Comparison of ENCODE assay signal across 9 mouse cellular contexts in the genomic region with DNA sequence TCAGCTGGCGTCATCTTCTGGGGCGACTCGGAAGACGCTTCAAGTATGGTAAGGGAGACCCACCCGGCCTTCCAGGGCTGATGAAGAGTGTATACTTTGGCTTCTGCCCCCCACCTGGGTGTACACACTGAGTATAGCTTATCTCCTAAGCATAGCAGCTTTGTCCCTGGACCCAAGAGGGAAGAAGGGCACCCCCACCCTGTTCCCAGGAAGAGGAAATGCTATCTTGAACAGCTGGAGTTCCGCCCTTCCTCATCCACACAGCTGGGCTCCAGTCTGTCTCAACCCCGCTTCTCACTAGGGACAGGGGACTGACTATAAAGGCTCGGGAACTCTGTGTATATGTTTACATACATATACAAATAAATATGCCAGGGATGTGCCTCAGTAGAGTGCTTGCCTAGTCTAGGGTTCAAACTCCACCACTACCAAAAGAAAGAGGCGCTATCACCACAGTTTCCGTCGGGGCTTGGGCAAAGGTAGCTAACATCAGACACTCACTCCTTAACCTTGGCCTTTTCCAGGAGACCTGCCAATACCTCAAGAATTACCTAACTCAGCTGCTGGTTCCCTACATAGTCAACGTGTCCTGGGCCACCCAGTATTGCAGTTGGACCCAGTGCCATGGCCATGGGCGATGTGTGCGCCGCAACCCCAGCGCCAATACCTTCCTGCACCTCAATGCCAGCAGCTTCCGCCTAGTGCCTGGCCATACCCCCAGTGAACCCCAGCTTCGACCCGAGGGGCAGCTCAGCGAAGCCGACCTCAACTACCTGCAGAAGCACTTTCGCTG. TPM values are rescaled to one million over a fixed set of nuclear protein-coding genes. Genes with fewer than 3 reads are reported as not detected.
DNase-seq lines count a peak whose midpoint lies in the region; ATAC-seq lines count a peak whose summit lies in the region.
"Had no signal": no experiment of that assay in that cellular context is flagged by ENCODE, and none has a peak within 500 bp of the region (broad histone marks: within the 10 kb centered on the region; RNA-seq: fewer than 3 reads in every experiment).

No protein-coding gene starts in this region.

- H3K27me3 ChIP-seq in heart, embryonic 10.5 days (ENCODE audit: insufficient read depth, poor library complexity, severe bottlenecking): no peaks in the 10 kb centered on the region
- H3K27me3 ChIP-seq in embryonic facial prominence, embryonic 13.5 days: no peaks in the 10 kb centered on the region
- H3K27me3 ChIP-seq in limb, embryonic 12.5 days: no peaks in the 10 kb centered on the region
- H3K27me3 ChIP-seq in midbrain, embryonic 12.5 days: no peaks in the 10 kb centered on the region

- no peaks in the 10 kb centered on the region for H3K9me3 ChIP-seq in heart, embryonic 10.5 days
- H3K9me3 ChIP-seq in embryonic facial prominence, embryonic 13.5 days: no peaks in the 10 kb centered on the region
- no peaks in the 10 kb centered on the region for H3K9me3 ChIP-seq in limb, embryonic 12.5 days
- no peaks in the 10 kb centered on the region for H3K9me3 ChIP-seq in midbrain, embryonic 12.5 days

- H3K4me2 ChIP-seq in embryonic facial prominence, embryonic 13.5 days: peak overlapping the region; percentile 88
- H3K4me2 ChIP-seq in limb, embryonic 12.5 days: peak overlapping the region; percentile 96
- peak overlapping the region; percentile 95 for H3K4me2 ChIP-seq in midbrain, embryonic 12.5 days (replicated peaks)

- ATAC-seq in embryonic facial prominence, embryonic 13.5 days (ENCODE audit: insufficient number of reproducible peaks, insufficient read depth, low FRiP score, low TSS enrichment, low read depth): no peak
- ATAC-seq in limb, embryonic 12.5 days (ENCODE audit: insufficient number of reproducible peaks, insufficient read depth, low FRiP score, low TSS enrichment, low read depth): no peak
- ATAC-seq in midbrain, embryonic 12.5 days (ENCODE audit: low FRiP score, low read depth): no peak

- no peak for DNase-seq in heart, embryonic 10.5 days (ENCODE audit: low spot score)
- no peak for DNase-seq in heart, postnatal 25 days (ENCODE audit: low spot score)
- DNase-seq in embryo, embryonic 9.5 days (ENCODE audit: extremely low spot score): no peak
- no peak for DNase-seq in left cerebral cortex, postnatal 25 days (ENCODE audit: low spot score in 2 of 2)
- no peak for DNase-seq in cerebellum, postnatal 14 days
- DNase-seq: adrenal gland, postnatal 25 days had no signal

- H3K4me1 ChIP-seq in heart, embryonic 10.5 days: peaks cover 60% of the 10 kb centered on the region
- H3K4me1 ChIP-seq in embryonic facial prominence, embryonic 13.5 days: peaks cover 50% of the 10 kb centered on the region
- peaks cover 46% of the 10 kb centered on the region for H3K4me1 ChIP-seq in limb, embryonic 12.5 days (replicated peaks)
- H3K4me1 ChIP-seq in midbrain, embryonic 12.5 days: peaks cover 39% of the 10 kb centered on the region

- peak overlapping the region; percentile 97; the same call in 1 of the 2 replicates for H3K27ac ChIP-seq in heart, embryonic 10.5 days
- H3K27ac ChIP-seq in embryonic facial prominence, embryonic 13.5 days: no peak overlapping the region
- no peak overlapping the region for H3K27ac ChIP-seq in limb, embryonic 12.5 days
- H3K27ac ChIP-seq in midbrain, embryonic 12.5 days (replicated peaks): no peak overlapping the region

- 88% methylated on average over 22 of the region's 22 CpGs for WGBS in heart, embryonic 10.5 days
- 95% methylated on average over 22 of the region's 22 CpGs for WGBS in embryonic facial prominence, embryonic 13.5 days
- 96% methylated on average over 22 of the region's 22 CpGs for WGBS in limb, embryonic 12.5 days
- 96% methylated on average over 22 of the region's 22 CpGs for WGBS in midbrain, embryonic 12.5 days

- H3K36me3 ChIP-seq in heart, embryonic 10.5 days: peaks cover 44% of the 10 kb centered on the region
- H3K36me3 ChIP-seq in embryonic facial prominence, embryonic 13.5 days: peaks cover 42% of the 10 kb centered on the region
- H3K36me3 ChIP-seq in limb, embryonic 12.5 days: peaks cover 47% of the 10 kb centered on the region
- H3K36me3 ChIP-seq in midbrain, embryonic 12.5 days: peaks cover 45% of the 10 kb centered on the region

- 0 out of 2 replicates have a peak overlapping the region, but pooled peaks have one; percentile 40 for H3K9ac ChIP-seq in embryonic facial prominence, embryonic 13.5 days
- no peak overlapping the region for H3K9ac ChIP-seq in limb, embryonic 12.5 days (replicated peaks)
- H3K9ac ChIP-seq in midbrain, embryonic 12.5 days (replicated peaks): no peak overlapping the region; the same call in 1 of the 2 replicates

- intact Hi-C loops in heart, postnatal 25 days (cut with DNase I): no loop called here
- intact Hi-C loops in left cerebral cortex, postnatal 25 days (cut with DNase I): no loop called here

- H3K4me3 ChIP-seq in heart, embryonic 10.5 days: peak overlapping the region; percentile 81
- peak overlapping the region; percentile 83; the same call in 1 of the 2 replicates for H3K4me3 ChIP-seq in embryonic facial prominence, embryonic 13.5 days
- H3K4me3 ChIP-seq in limb, embryonic 12.5 days (replicated peaks): 0 out of 2 replicates have a peak overlapping the region, but pooled peaks have one; percentile 81
- H3K4me3 ChIP-seq in midbrain, embryonic 12.5 days: 0 out of 2 replicates have a peak overlapping the region, but pooled peaks have one; percentile 3

RNA-seq across cellular contexts. Expression of gene Hyal2, which starts 4.0 kb away (rescaled TPM):
- polyA plus RNA-seq in heart, embryonic 10.5 days (2016; fragmentation: Nextera tagmentation; extraction: Ambion mirVana): 116 and 128 TPM in 2 replicates
- total RNA-seq in heart, postnatal 25 days (2021): 10 to 100 TPM; 35.4 to 36.2 TPM
- polyA plus RNA-seq in embryonic facial prominence, embryonic 13.5 days (2015; fragmentation: Nextera tagmentation; extraction: Ambion mirVana): 118 TPM in 2 replicates
- 127 and 128 TPM in 2 replicates for polyA plus RNA-seq in limb, embryonic 12.5 days (2016; fragmentation: Nextera tagmentation; extraction: Ambion mirVana)
- 112 and 116 TPM in 2 replicates for polyA plus RNA-seq in midbrain, embryonic 12.5 days (2016; fragmentation: Nextera tagmentation; extraction: Ambion mirVana)
- 10 to 100 TPM in 1 of 2 experiments, 1 to 10 TPM in 1; 9.3 to 10.1 TPM for total RNA-seq in left cerebral cortex, postnatal 25 days (2021)

RNA-seq across cellular contexts. Expression of gene Hyal1, which starts 5.0 kb away (rescaled TPM):
- polyA plus RNA-seq in heart, embryonic 10.5 days (2016; fragmentation: Nextera tagmentation; extraction: Ambion mirVana): 4.9 and 6.8 TPM in 2 replicates
- 1 to 10 TPM; 5.3 TPM for total RNA-seq in heart, postnatal 25 days (2021)
- 13.8 and 15.0 TPM in 2 replicates for polyA plus RNA-seq in embryonic facial prominence, embryonic 13.5 days (2015; fragmentation: Nextera tagmentation; extraction: Ambion mirVana)
- polyA plus RNA-seq in limb, embryonic 12.5 days (2016; fragmentation: Nextera tagmentation; extraction: Ambion mirVana): 13.7 and 14.9 TPM in 2 replicates
- polyA plus RNA-seq in midbrain, embryonic 12.5 days (2016; fragmentation: Nextera tagmentation; extraction: Ambion mirVana): 9.0 and 10.1 TPM in 2 replicates
- total RNA-seq in left cerebral cortex, postnatal 25 days (2021): 1 to 10 TPM; 5.0 to 7.4 TPM

RNA-seq across cellular contexts. Expression of gene Naa80, which starts 7.0 kb away (rescaled TPM):
- 14.8 and 15.3 TPM in 2 replicates for polyA plus RNA-seq in heart, embryonic 10.5 days (2016; fragmentation: Nextera tagmentation; extraction: Ambion mirVana)
- 10 to 100 TPM; 14.0 to 18.4 TPM for total RNA-seq in heart, postnatal 25 days (2021)
- polyA plus RNA-seq in embryonic facial prominence, embryonic 13.5 days (2015; fragmentation: Nextera tagmentation; extraction: Ambion mirVana): 21.8 and 22.5 TPM in 2 replicates
- polyA plus RNA-seq in limb, embryonic 12.5 days (2016; fragmentation: Nextera tagmentation; extraction: Ambion mirVana): 14.3 and 16.1 TPM in 2 replicates
- 14.5 and 14.7 TPM in 2 replicates for polyA plus RNA-seq in midbrain, embryonic 12.5 days (2016; fragmentation: Nextera tagmentation; extraction: Ambion mirVana)
- 10 to 100 TPM; 10.8 to 11.3 TPM for total RNA-seq in left cerebral cortex, postnatal 25 days (2021)

RNA-seq across cellular contexts. Expression of gene Tusc2, which starts 8.7 kb away (rescaled TPM):
- 64.7 and 70.0 TPM in 2 replicates for polyA plus RNA-seq in heart, embryonic 10.5 days (2016; fragmentation: Nextera tagmentation; extraction: Ambion mirVana)
- total RNA-seq in heart, postnatal 25 days (2021): 10 to 100 TPM; 28.6 to 30.4 TPM
- polyA plus RNA-seq in embryonic facial prominence, embryonic 13.5 days (2015; fragmentation: Nextera tagmentation; extraction: Ambion mirVana): 35.9 and 42.9 TPM in 2 replicates
- polyA plus RNA-seq in limb, embryonic 12.5 days (2016; fragmentation: Nextera tagmentation; extraction: Ambion mirVana): 50.6 and 52.6 TPM in 2 replicates
- polyA plus RNA-seq in midbrain, embryonic 12.5 days (2016; fragmentation: Nextera tagmentation; extraction: Ambion mirVana): 90.1 and 95.0 TPM in 2 replicates
- total RNA-seq in left cerebral cortex, postnatal 25 days (2021): 10 to 100 TPM; 86.5 to 94.7 TPM

RNA-seq across cellular contexts. Expression of gene Hyal3, which starts 8.9 kb away (rescaled TPM):
- 0.36 and 0.70 TPM in 2 replicates for polyA plus RNA-seq in heart, embryonic 10.5 days (2016; fragmentation: Nextera tagmentation; extraction: Ambion mirVana)
- under 1 TPM; 0.45 to 0.62 TPM for total RNA-seq in heart, postnatal 25 days (2021)
- polyA plus RNA-seq in embryonic facial prominence, embryonic 13.5 days (2015; fragmentation: Nextera tagmentation; extraction: Ambion mirVana): 1.6 and 2.8 TPM in 2 replicates
- 1.3 and 1.4 TPM in 2 replicates for polyA plus RNA-seq in limb, embryonic 12.5 days (2016; fragmentation: Nextera tagmentation; extraction: Ambion mirVana)
- polyA plus RNA-seq in midbrain, embryonic 12.5 days (2016; fragmentation: Nextera tagmentation; extraction: Ambion mirVana): 0.41 and 1.1 TPM in 2 replicates
- total RNA-seq in left cerebral cortex, postnatal 25 days (2021): 1 to 10 TPM in 1 of 2 experiments, under 1 TPM in 1; 0.96 to 1.1 TPM

Comparison
In these comparisons a context has a peak if more than half of its experiments do, and no peak if none do; other contexts are left out.
1. H3K4me3 ChIP-seq: peak in every context shown above with its lines; median percentile 83 in embryonic facial prominence, embryonic 13.5 days; 81 in heart, embryonic 10.5 days; 81 in limb, embryonic 12.5 days; 3 in midbrain, embryonic 12.5 days.